Mouse (Mus musculus) ES-E14 (cell line): ENCODE data around the gene 2610507B11Rik.

Experiments
- CHD2 ChIP-seq: IDR thresholded peaks from 2 replicates; pipeline ENCODE4 v1.6.1; 2014; ENCODE audit warnings: mild to moderate bottlenecking, low read depth, low read length, inconsistent platforms
- HCFC1 ChIP-seq: IDR thresholded peaks from 2 replicates; pipeline ENCODE4 v1.6.1; 2012; ENCODE audit warnings: low read length, inconsistent platforms, borderline replicate concordance; ENCODE audit not compliant: insufficient read depth
- MAFK ChIP-seq: IDR thresholded peaks from 2 replicates; pipeline ENCODE4 v1.6.1; 2014; ENCODE audit warnings: mild to moderate bottlenecking, low read depth, low read length, inconsistent platforms; ENCODE audit not compliant: insufficient read depth
- ZC3H11A ChIP-seq: IDR thresholded peaks from 2 replicates; pipeline ENCODE4 v1.6.1; 2012; ENCODE audit warnings: low read depth, mild to moderate bottlenecking, inconsistent platforms, low read length, borderline replicate concordance

- TF ChIP-seq ZC3H11A (no peak), CHD2 (no peak), MAFK (no peak), HCFC1 (no peak)
Observed at GRCm38 (mm10) chr11:78310861-78311511, 49.4 kb downstream of the 2610507B11Rik start.
